Mouse (Mus musculus) limb, embryonic 13.5 days (tissue): Measurements from ENCODE around the gene Cd300ld4. TPM values are rescaled to one million over a fixed set of nuclear protein-coding genes. Genes with fewer than 3 reads are reported as not detected.
A peak's percentile ranks its signal among the peaks of the same experiment; 100 is the strongest.
"Not testable (repeated sequence)": the region's sequence is repeated elsewhere in the genome, so short reads cannot be mapped to it uniquely, and the experiment has no call there.

Source experiments
- ATAC-seq: fragments of 200-750 bp; cut with Nextera tagmentation; 2 replicates; pipeline ENCODE4 v1.8.0; 2017; ENCODE audit warnings: low read depth, moderate number of reproducible peaks, moderate TSS enrichment; ENCODE audit not compliant: low FRiP score
- H3K27ac ChIP-seq: fragments of 300-500 bp; sonication (generic); 2 replicates; pipeline ENCODE4 v1.5.1; 2015; ENCODE audit warnings: inconsistent platforms, mild to moderate bottlenecking, moderate library complexity
- H3K27me3 ChIP-seq: fragments of 300-500 bp; sonication (generic); 2 replicates; pipeline ENCODE4 v1.6.1; 2015; ENCODE audit warnings: mild to moderate bottlenecking, inconsistent platforms
- H3K36me3 ChIP-seq: fragments of 300-500 bp; sonication (generic); 2 replicates; pipeline ENCODE4 v1.6.1; 2015; ENCODE audit warnings: inconsistent platforms, mild to moderate bottlenecking, moderate library complexity
- H3K4me1 ChIP-seq: fragments of 300-500 bp; sonication (generic); 2 replicates; pipeline ENCODE4 v1.6.1; 2015; ENCODE audit warnings: inconsistent platforms
- H3K4me2 ChIP-seq: fragments of 300-500 bp; sonication (generic); replicated peaks from 2 replicates; pipeline ENCODE4 v1.6.1; 2015; ENCODE audit warnings: inconsistent platforms, mild to moderate bottlenecking, moderate library complexity
- H3K4me3 ChIP-seq: fragments of 300-500 bp; sonication (generic); 2 replicates; pipeline ENCODE4 v1.5.1; 2015; ENCODE audit warnings: moderate library complexity, mild to moderate bottlenecking, inconsistent platforms
- H3K9ac ChIP-seq: fragments of 300-500 bp; sonication (generic); 2 replicates; pipeline ENCODE4 v1.6.1; 2015; ENCODE audit warnings: mild to moderate bottlenecking, inconsistent platforms
- H3K9me3 ChIP-seq: fragments of 300-500 bp; sonication (generic); 2 replicates; pipeline ENCODE4 v1.6.1; 2016; ENCODE audit warnings: inconsistent platforms
- WGBS: fragments of 180-500 bp; shearing (Covaris S2); methylation state at CpG from one replicate; pipeline ENCODE4 v1.1.7; 2015; 5-methylcytosine and 5-hydroxymethylcytosine counted together
- polyA plus RNA-seq: library from polyadenylated mRNA; unstranded; fragments of >200 nt; fragmentation: Nextera tagmentation; extraction: Ambion mirVana; gene quantifications from 2 replicates; pipeline ENCODE4 v1.2.1, GENCODE M21; 2015

The Cd300ld4 gene
- polyA plus RNA-seq = not detected in 2 replicates

- H3K9ac ChIP-seq, H3K4me2 ChIP-seq, H3K27ac ChIP-seq, ATAC-seq, H3K4me3 ChIP-seq, H3K9me3 ChIP-seq, H3K36me3 ChIP-seq, H3K4me1 ChIP-seq, H3K27me3 ChIP-seq: not testable (repeated sequence)
- WGBS = no CpG with 5 or more reads among the region's 6 CpGs
Observed at GRCm38 (mm10) chr11:115026912-115027311, at the start of gene Cd300ld4. TSS of gene Cd300ld4 (minus strand) at chr11:115027012.

- Histone ChIP-seq H3K4me2 (no peak overlapping the region), H3K4me1 (peaks cover 10% of the 10 kb centered on the region), H3K27me3 (peaks cover 6% of the 10 kb centered on the region), H3K36me3 (no peaks in the 10 kb centered on the region), H3K4me3 (no peak overlapping the region), H3K9me3 (no peaks in the 10 kb centered on the region), H3K27ac (no peak overlapping the region), H3K9ac (no peak overlapping the region)
- 63% methylated on average over 5 of the region's 5 CpGs for WGBS
- no peak for ATAC-seq
Observed at GRCm38 (mm10) chr11:115075859-115076258, 49.0 kb upstream of the Cd300ld4 start.

- H3K36me3 ChIP-seq = no peaks in the 10 kb centered on the region
- H3K27ac ChIP-seq = no peak overlapping the region
- H3K4me3 ChIP-seq = no peak overlapping the region
- H3K9ac ChIP-seq = no peak overlapping the region
- no peak overlapping the region for H3K4me2 ChIP-seq
- H3K4me1 ChIP-seq = peaks cover 10% of the 10 kb centered on the region
- peaks cover 11% of the 10 kb centered on the region for H3K27me3 ChIP-seq
- no peak for ATAC-seq
- 71% methylated on average over 7 of the region's 7 CpGs for WGBS
- no peaks in the 10 kb centered on the region for H3K9me3 ChIP-seq
Observed at GRCm38 (mm10) chr11:115075407-115075806, 48.6 kb upstream of the Cd300ld4 start.

GRCm38 (mm10) chr11:115073002-115073401 is 46.2 kb upstream of the Cd300ld4 start:
- H3K4me2 ChIP-seq = no peak overlapping the region
- WGBS = 67% methylated on average over 5 of the region's 5 CpGs

GRCm38 (mm10) chr11:115071631-115072294 is 45.0 kb upstream of the Cd300ld4 start:
- Histone ChIP-seq H3K9me3 (no peaks in the 10 kb centered on the region), H3K9ac (no peak overlapping the region), H3K27me3 (peaks cover 11% of the 10 kb centered on the region), H3K36me3 (no peaks in the 10 kb centered on the region), H3K27ac (no peak overlapping the region), H3K4me1 (peaks cover 10% of the 10 kb centered on the region), H3K4me3 (no peak overlapping the region), H3K4me2 (peak overlapping the region; percentile 21)
- WGBS = 25% methylated on average over 14 of the region's 14 CpGs
- no peak for ATAC-seq

More at GRCm38 (mm10) chr11:115073002-115073401, 46.2 kb upstream of the Cd300ld4 start:
- no peak overlapping the region for H3K9ac ChIP-seq
- no peaks in the 10 kb centered on the region for H3K9me3 ChIP-seq
- no peaks in the 10 kb centered on the region for H3K36me3 ChIP-seq
- peaks cover 11% of the 10 kb centered on the region for H3K27me3 ChIP-seq
- no peak overlapping the region for H3K27ac ChIP-seq
- H3K4me1 ChIP-seq = peaks cover 10% of the 10 kb centered on the region
- ATAC-seq = no peak
- H3K4me3 ChIP-seq = no peak overlapping the region

GRCm38 (mm10) chr11:115071015-115071551 is 44.3 kb upstream of the Cd300ld4 start:
- Histone ChIP-seq H3K4me1 (peaks cover 10% of the 10 kb centered on the region), H3K27me3 (peaks cover 11% of the 10 kb centered on the region), H3K4me3 (no peak overlapping the region), H3K4me2 (peak overlapping the region; percentile 21), H3K27ac (no peak overlapping the region), H3K36me3 (no peaks in the 10 kb centered on the region), H3K9ac (no peak overlapping the region), H3K9me3 (no peaks in the 10 kb centered on the region)
- ATAC-seq = no peak
- 18% methylated on average over 9 of the region's 9 CpGs for WGBS

- peaks cover 16% of the 10 kb centered on the region for H3K27me3 ChIP-seq
- no peaks in the 10 kb centered on the region for H3K36me3 ChIP-seq
- no peak overlapping the region for H3K4me3 ChIP-seq
- no peak for ATAC-seq
- WGBS = 63% methylated on average over 6 of the region's 6 CpGs
- peaks cover 6% of the 10 kb centered on the region for H3K4me1 ChIP-seq
- no peaks in the 10 kb centered on the region for H3K9me3 ChIP-seq
- H3K9ac ChIP-seq = no peak overlapping the region
- no peak overlapping the region for H3K4me2 ChIP-seq
- no peak overlapping the region for H3K27ac ChIP-seq
Observed at GRCm38 (mm10) chr11:115066768-115067167, 40.0 kb upstream of the Cd300ld4 start.

GRCm38 (mm10) chr11:115062077-115062476 is 35.3 kb upstream of the Cd300ld4 start, which contains the start of gene Cd300e:
TSS of gene Cd300e (minus strand) at chr11:115062177.
- ATAC-seq = no peak
- no peak within 1 kb of the TSS for H3K27ac ChIP-seq
- no peaks in the 10 kb centered on the region for H3K4me1 ChIP-seq
- H3K9me3 ChIP-seq = no peaks in the 10 kb centered on the region
- WGBS = 44% methylated on average over 5 of the region's 5 CpGs
- no peak within 1 kb of the TSS for H3K4me2 ChIP-seq
- H3K27me3 ChIP-seq = peaks cover 5% of the 10 kb centered on the region; the same call in 1 of the 2 replicates
- H3K4me3 ChIP-seq = no peak within 1 kb of the TSS
- H3K9ac ChIP-seq = no peak within 1 kb of the TSS
- no peaks in the 10 kb centered on the region for H3K36me3 ChIP-seq

GRCm38 (mm10) chr11:115059797-115060196 is 33.0 kb upstream of the Cd300ld4 start:
- H3K4me1 ChIP-seq = no peaks in the 10 kb centered on the region
- H3K9me3 ChIP-seq = no peaks in the 10 kb centered on the region
- H3K4me2 ChIP-seq = no peak overlapping the region
- peaks cover 5% of the 10 kb centered on the region; the same call in 1 of the 2 replicates for H3K27me3 ChIP-seq
- WGBS = 83% methylated on average over 2 of the region's 2 CpGs
- H3K36me3 ChIP-seq = no peaks in the 10 kb centered on the region
- H3K9ac ChIP-seq = no peak overlapping the region
- no peak overlapping the region for H3K27ac ChIP-seq
- no peak overlapping the region for H3K4me3 ChIP-seq
- no peak for ATAC-seq

- peaks cover 5% of the 10 kb centered on the region; the same call in 1 of the 2 replicates for H3K27me3 ChIP-seq
Observed at GRCm38 (mm10) chr11:115058701-115059100, 31.9 kb upstream of the Cd300ld4 start.

GRCm38 (mm10) chr11:115054537-115054936 is 27.7 kb upstream of the Cd300ld4 start:
- no peak overlapping the region for H3K9ac ChIP-seq
- no peaks in the 10 kb centered on the region for H3K27me3 ChIP-seq
- ATAC-seq = no peak

More at GRCm38 (mm10) chr11:115058701-115059100, 31.9 kb upstream of the Cd300ld4 start:
- no peaks in the 10 kb centered on the region for H3K9me3 ChIP-seq
- no peak overlapping the region for H3K9ac ChIP-seq
- no peaks in the 10 kb centered on the region for H3K4me1 ChIP-seq
- H3K27ac ChIP-seq = no peak overlapping the region
- H3K4me2 ChIP-seq = no peak overlapping the region
- 71% methylated on average over 4 of the region's 4 CpGs for WGBS
- H3K4me3 ChIP-seq = no peak overlapping the region
- H3K36me3 ChIP-seq = no peaks in the 10 kb centered on the region
- ATAC-seq = no peak

GRCm38 (mm10) chr11:115052991-115053390 is 26.2 kb upstream of the Cd300ld4 start:
- Histone ChIP-seq H3K36me3 (no peaks in the 10 kb centered on the region), H3K4me1 (no peaks in the 10 kb centered on the region), H3K27ac (no peak overlapping the region), H3K4me3 (no peak overlapping the region), H3K9ac (no peak overlapping the region), H3K27me3 (no peaks in the 10 kb centered on the region), H3K9me3 (no peaks in the 10 kb centered on the region), H3K4me2 (no peak overlapping the region)
- ATAC-seq = no peak
- WGBS = 81% methylated on average over 1 of the region's 1 CpGs

More at GRCm38 (mm10) chr11:115054537-115054936, 27.7 kb upstream of the Cd300ld4 start:
- Histone ChIP-seq H3K27ac (no peak overlapping the region), H3K36me3 (no peaks in the 10 kb centered on the region), H3K9me3 (no peaks in the 10 kb centered on the region), H3K4me1 (no peaks in the 10 kb centered on the region), H3K4me3 (no peak overlapping the region), H3K4me2 (no peak overlapping the region)
